Mouse (Mus musculus) forebrain, embryonic 16.5 days (tissue): Measurements from ENCODE around the gene Lrmda. TPM values are rescaled to one million over a fixed set of nuclear protein-coding genes. Genes with fewer than 3 reads are reported as not detected.
"Not testable (repeated sequence)": the region's sequence is repeated elsewhere in the genome, so short reads cannot be mapped to it uniquely, and the experiment has no call there.

Experiments
- ATAC-seq: fragments of 200-750 bp; cut with Nextera tagmentation; 2 replicates; pipeline ENCODE4 v1.8.0; 2017; ENCODE audit warnings: mild to moderate bottlenecking, moderate library complexity
- H3K27ac ChIP-seq: fragments of 300-500 bp; sonication (generic); 2 replicates; pipeline ENCODE4 v1.5.1; 2014; ENCODE audit warnings: low read length, control low read depth
- H3K27me3 ChIP-seq: fragments of 300-500 bp; sonication (generic); replicated peaks from 2 replicates; pipeline ENCODE4 v1.6.1; 2014; ENCODE audit warnings: low read length; ENCODE audit not compliant: control insufficient read depth, insufficient read depth
- H3K36me3 ChIP-seq: fragments of 300-500 bp; sonication (generic); 2 replicates; pipeline ENCODE4 v1.6.1; 2014; ENCODE audit not compliant: control insufficient read depth, insufficient read depth
- H3K4me1 ChIP-seq: fragments of 300-500 bp; sonication (generic); replicated peaks from 2 replicates; pipeline ENCODE4 v1.6.1; 2014; ENCODE audit warnings: low read length; ENCODE audit not compliant: control insufficient read depth, insufficient read depth
- H3K4me2 ChIP-seq: fragments of 300-500 bp; sonication (generic); 2 replicates; pipeline ENCODE4 v1.6.1; 2014; ENCODE audit warnings: mild to moderate bottlenecking, low read length, control low read depth
- H3K4me3 ChIP-seq: fragments of 300-500 bp; sonication (generic); replicated peaks from 2 replicates; pipeline ENCODE4 v1.5.1; 2014; ENCODE audit warnings: mild to moderate bottlenecking, low read length, control low read depth
- H3K9ac ChIP-seq: fragments of 300-500 bp; sonication (generic); replicated peaks from 2 replicates; pipeline ENCODE4 v1.6.1; 2014; ENCODE audit warnings: low read depth, low read length, control low read depth
- H3K9me3 ChIP-seq: fragments of 300-500 bp; sonication (generic); 2 replicates; pipeline ENCODE4 v1.6.1; 2016; ENCODE audit warnings: low read length; ENCODE audit not compliant: control insufficient read depth
- WGBS: fragments of 180-500 bp; shearing (Covaris S2); extraction: QIAGEN DNeasy Blood & Tissue Kit; methylation state at CpG from one replicate; pipeline ENCODE4 v1.1.7; 2014; 5-methylcytosine and 5-hydroxymethylcytosine counted together
- polyA plus RNA-seq: library from polyadenylated mRNA; unstranded; fragments of >200 nt; fragmentation: Nextera tagmentation; extraction: Ambion mirVana; gene quantifications from 2 replicates; pipeline ENCODE4 v1.2.1, GENCODE M21; 2015

Lrmda gene
- polyA plus RNA-seq, 1 experiment from 2014 or later = not detected

DNA sequence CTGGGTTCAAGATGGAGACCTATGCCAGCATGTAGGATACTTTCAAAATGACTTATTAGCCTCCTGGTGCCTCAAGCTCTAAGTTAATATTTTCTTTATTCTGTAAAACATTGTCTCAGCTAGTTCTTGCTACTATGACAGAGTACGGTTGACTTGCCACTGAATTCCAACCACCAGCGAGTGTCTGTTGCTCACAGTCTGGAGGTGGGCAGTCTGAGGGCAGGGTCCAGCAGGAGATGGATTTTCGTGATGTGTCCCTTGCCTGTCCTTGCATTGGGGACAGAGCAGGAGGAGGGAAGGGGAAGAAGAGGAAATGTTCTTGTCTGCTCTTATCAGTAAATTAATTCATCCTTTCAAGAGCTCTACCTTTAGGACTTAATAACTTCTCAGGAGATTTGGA lies 559.5 kb downstream of the Lrmda start:
- Histone ChIP-seq H3K27ac (no peak overlapping the region), H3K36me3 (no peaks in the 10 kb centered on the region), H3K4me1 (peaks cover 7% of the 10 kb centered on the region), H3K27me3 (peaks cover 13% of the 10 kb centered on the region; the same call in 1 of the 2 replicates), H3K9ac (no peak overlapping the region), H3K9me3 (no peaks in the 10 kb centered on the region), H3K4me2 (no peak overlapping the region), H3K4me3 (no peak overlapping the region)
- 91% methylated on average over 3 of the region's 3 CpGs for WGBS
- no peak for ATAC-seq

DNA sequence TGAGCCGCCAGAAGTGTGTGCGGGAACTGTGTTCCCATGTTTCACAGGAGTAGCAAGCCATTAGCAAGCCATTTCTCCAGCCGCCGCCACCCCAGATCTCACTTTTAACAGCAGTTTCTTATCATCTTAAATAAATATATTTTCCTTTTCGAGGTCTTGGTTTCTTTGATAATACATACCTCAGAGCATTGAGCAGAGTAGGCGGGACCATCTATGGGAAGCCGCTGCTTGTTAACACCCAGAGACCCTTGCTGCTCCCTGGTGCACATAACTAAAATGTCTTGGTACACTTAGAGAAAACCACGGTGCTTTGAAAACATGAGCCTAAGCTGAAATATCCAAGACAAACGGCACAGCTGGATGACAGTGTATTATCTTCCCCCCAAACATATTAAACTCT lies 562.6 kb downstream of the Lrmda start:
- no peak for ATAC-seq
- no peak overlapping the region for H3K9ac ChIP-seq

DNA sequence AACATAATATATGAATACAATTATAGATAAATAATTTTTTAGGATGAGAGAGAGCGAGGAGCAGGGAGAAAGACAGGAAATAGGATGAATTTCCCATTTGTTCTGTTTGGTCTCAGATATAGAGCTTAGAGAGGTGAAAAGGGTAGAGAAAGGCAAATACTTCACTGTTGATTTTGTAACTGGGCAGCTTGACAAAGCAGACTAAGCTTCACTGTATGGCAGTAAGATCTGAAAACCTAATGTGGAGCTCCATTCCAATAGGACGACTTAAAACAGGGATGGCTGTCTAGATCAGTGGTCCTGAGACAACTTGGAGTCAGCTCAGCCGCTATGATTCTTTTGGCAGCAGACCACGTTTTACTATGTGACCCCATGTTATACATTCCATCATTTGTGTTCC lies 566.8 kb downstream of the Lrmda start:
- ATAC-seq = no peak
- Histone ChIP-seq H3K36me3 (no peaks in the 10 kb centered on the region), H3K27ac (no peak overlapping the region), H3K4me2 (no peak overlapping the region), H3K9me3 (no peaks in the 10 kb centered on the region), H3K4me1 (no peaks in the 10 kb centered on the region), H3K27me3 (0 out of 2 replicates have a peak, but pooled peaks cover 4% of the 10 kb centered on the region), H3K4me3 (no peak overlapping the region), H3K9ac (no peak overlapping the region)
- 85% methylated on average over 4 of the region's 4 CpGs for WGBS

More for the DNA sequence above, 562.6 kb downstream of the Lrmda start:
- WGBS = 95% methylated on average over 9 of the region's 9 CpGs
- no peak overlapping the region for H3K4me3 ChIP-seq
- no peaks in the 10 kb centered on the region for H3K9me3 ChIP-seq
- no peak overlapping the region for H3K27ac ChIP-seq
- 0 out of 2 replicates have a peak, but pooled peaks cover 3% of the 10 kb centered on the region for H3K27me3 ChIP-seq
- no peaks in the 10 kb centered on the region for H3K36me3 ChIP-seq
- H3K4me1 ChIP-seq = peaks cover 7% of the 10 kb centered on the region
- H3K4me2 ChIP-seq = no peak overlapping the region

DNA sequence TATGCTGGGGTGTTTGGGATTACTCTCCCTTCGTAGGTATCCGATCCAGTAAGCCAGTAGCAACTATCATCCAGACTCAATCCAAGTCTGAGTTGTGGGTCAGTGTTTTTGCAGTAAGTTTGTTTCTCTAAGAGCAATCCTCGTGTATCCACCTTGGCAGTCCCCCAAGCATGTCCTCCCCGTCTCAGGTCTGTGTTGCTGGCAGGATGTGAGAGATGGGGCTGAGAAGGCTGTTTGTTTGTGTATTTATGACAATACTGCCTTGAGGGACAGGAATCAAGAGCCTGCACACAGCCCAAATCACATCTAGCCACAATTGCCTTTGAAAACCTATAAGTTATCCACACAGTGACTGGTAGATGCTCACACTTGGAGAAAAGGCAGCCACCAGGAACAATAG lies 567.3 kb downstream of the Lrmda start:
- no peak for ATAC-seq
- Histone ChIP-seq H3K27ac (no peak overlapping the region), H3K4me2 (no peak overlapping the region), H3K9ac (no peak overlapping the region), H3K9me3 (no peaks in the 10 kb centered on the region), H3K4me3 (no peak overlapping the region), H3K27me3 (0 out of 2 replicates have a peak, but pooled peaks cover 4% of the 10 kb centered on the region), H3K4me1 (no peaks in the 10 kb centered on the region), H3K36me3 (no peaks in the 10 kb centered on the region)
- WGBS = 76% methylated on average over 4 of the region's 4 CpGs

DNA sequence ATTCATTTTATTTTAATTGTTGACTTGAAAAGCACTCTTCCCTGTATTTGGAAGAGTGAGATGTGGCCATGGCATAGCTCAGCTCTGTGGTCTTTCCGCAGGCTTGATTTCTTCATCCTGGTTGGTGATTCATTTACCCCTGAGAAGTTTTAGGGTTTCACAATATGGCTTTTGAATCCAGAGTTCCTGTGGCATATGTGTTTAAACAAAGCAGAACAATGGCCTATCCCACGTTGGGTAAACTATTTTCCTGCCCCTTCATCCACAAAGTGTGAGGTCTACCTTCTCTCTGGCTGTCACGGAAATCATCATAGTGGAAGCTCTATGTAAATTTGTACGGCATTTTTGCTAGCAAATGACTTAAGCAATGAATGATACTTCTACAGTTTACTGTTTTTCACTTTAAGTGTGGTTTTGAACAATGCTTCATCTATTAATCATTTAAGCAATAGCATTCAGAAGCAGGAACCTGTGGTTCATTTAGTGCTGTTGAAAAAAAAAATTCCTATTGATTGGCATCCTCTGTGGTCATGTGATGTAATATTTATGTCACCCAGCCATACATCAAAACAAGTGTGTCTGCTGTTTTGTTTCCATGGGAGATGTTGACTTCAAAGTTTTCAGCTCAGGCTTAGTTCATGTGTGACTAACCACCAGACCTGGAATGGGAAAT lies 567.9 kb downstream of the Lrmda start:
- no peak for ATAC-seq
- Histone ChIP-seq H3K36me3 (no peaks in the 10 kb centered on the region), H3K4me3 (no peak overlapping the region), H3K4me1 (no peaks in the 10 kb centered on the region), H3K9me3 (no peaks in the 10 kb centered on the region), H3K4me2 (no peak overlapping the region), H3K27ac (no peak overlapping the region), H3K9ac (no peak overlapping the region), H3K27me3 (0 out of 2 replicates have a peak, but pooled peaks cover 4% of the 10 kb centered on the region)
- 58% methylated on average over 4 of the region's 4 CpGs for WGBS

DNA sequence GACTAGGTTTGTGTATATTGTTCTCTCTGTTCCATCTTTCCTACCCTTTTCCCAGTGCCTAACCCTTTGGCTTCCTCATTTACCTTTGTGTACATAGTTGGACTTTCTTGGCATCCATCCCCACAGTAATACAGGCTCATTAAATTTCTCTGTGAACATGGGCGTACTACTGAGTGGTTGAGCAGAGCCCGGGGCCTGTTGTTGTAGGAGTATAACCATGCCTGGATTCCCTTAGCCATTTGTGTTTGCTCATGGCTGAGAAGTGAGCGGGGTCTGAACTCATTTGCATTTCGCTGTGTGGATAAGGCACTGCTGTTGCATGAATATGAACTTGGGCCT lies 568.4 kb downstream of the Lrmda start:
- H3K4me1 ChIP-seq = no peaks in the 10 kb centered on the region
- no peak overlapping the region for H3K27ac ChIP-seq
- no peak for ATAC-seq
- H3K4me3 ChIP-seq = no peak overlapping the region
- 49% methylated on average over 4 of the region's 4 CpGs for WGBS
- H3K9me3 ChIP-seq = no peaks in the 10 kb centered on the region
- H3K36me3 ChIP-seq = no peaks in the 10 kb centered on the region
- no peak overlapping the region for H3K4me2 ChIP-seq
- no peak overlapping the region for H3K9ac ChIP-seq
- 0 out of 2 replicates have a peak, but pooled peaks cover 4% of the 10 kb centered on the region for H3K27me3 ChIP-seq

DNA sequence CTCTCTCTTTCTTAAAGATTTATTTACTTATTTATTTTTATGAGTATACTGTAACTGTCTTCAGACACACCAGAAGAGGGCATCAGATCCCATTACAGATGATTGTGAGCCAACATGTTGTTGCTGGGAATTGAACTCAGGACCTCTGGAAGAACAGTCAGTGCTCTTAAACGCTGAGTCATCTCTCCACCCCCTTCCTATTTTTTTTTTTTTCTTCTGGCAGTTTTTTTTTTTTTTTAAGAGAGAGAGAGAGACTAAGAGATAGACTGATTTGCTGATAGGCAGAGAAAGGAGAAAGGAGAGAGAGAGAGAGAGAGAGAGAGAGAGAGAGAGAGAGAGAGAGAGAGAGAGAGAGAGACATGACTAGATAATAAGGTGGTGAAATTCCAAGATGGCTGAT lies 568.9 kb downstream of the Lrmda start:
- H3K9me3 ChIP-seq, H3K4me1 ChIP-seq, H3K27ac ChIP-seq, H3K9ac ChIP-seq, H3K36me3 ChIP-seq, ATAC-seq, H3K27me3 ChIP-seq, H3K4me2 ChIP-seq, H3K4me3 ChIP-seq: not testable (repeated sequence)
- 91% methylated on average over 1 of the region's 1 CpGs for WGBS

DNA sequence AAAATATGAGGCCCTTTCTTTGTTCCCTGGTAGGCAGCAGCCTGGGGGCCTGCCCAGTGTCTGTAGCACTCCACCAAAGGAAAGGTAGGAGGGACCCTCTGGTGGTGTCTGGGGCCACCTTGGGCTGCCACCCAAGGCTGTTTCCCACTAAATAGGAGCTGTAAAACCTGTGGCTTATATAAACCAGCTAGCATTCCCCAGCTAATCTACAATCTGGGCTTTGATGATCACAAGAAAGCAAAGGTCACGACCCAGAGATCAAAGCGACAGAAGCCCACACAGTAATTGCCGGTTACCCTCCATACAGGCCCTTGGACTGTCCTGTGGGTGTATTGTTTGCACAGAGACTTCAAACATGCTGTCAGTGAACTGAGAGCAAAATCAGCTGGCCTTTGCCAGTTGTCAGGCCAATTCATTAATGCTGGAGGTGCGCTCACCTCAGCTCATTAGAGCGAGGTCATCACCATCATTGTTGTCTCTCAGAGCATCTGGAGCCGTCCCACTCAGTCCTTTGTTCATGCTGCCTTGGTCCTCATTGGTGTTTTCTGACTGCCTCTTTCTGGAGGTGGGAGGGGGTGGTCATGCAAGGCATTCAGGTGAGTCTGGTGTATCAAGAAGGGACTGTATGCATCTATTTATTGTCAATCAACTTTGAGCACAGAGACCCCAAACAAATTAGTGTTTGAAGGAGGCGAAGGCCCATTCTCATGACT lies 570.1 kb downstream of the Lrmda start:
- Histone ChIP-seq H3K27ac (no peak overlapping the region), H3K27me3 (0 out of 2 replicates have a peak, but pooled peaks cover 4% of the 10 kb centered on the region), H3K4me2 (no peak overlapping the region), H3K4me3 (no peak overlapping the region), H3K9me3 (no peaks in the 10 kb centered on the region), H3K4me1 (no peaks in the 10 kb centered on the region), H3K36me3 (no peaks in the 10 kb centered on the region), H3K9ac (no peak overlapping the region)
- no peak for ATAC-seq
- WGBS = 29% methylated on average over 7 of the region's 7 CpGs

DNA sequence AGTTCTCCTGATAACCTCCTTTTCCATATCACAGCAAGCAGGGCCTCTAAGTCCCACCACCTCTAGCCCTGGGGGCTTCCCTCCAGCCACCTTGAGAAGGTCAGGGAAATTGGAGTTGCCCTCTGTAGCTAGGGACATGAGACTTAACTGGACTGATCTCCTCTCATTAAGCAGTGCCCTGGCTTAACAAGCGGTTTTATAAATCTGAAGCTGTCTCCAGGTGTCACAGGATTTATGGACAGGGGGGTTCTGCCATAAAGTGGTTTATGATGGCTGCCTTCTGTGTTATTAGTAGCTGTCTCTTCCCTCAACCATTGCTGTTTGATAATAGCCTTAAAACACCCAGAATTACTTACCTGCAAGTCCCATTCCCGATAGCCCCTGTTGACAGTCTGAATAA lies 571.7 kb downstream of the Lrmda start:
- Histone ChIP-seq H3K4me2 (no peak overlapping the region), H3K27me3 (0 out of 2 replicates have a peak, but pooled peaks cover 4% of the 10 kb centered on the region), H3K36me3 (no peaks in the 10 kb centered on the region), H3K27ac (no peak overlapping the region), H3K4me3 (no peak overlapping the region), H3K9ac (no peak overlapping the region), H3K4me1 (no peaks in the 10 kb centered on the region), H3K9me3 (no peaks in the 10 kb centered on the region)
- 79% methylated on average over 2 of the region's 2 CpGs for WGBS
- no peak for ATAC-seq
